In genomic region chr5:139199636-139199994, GRCm38 (mm10) we compare ENCODE assay signal across 8 mouse cellular contexts. TPM values are rescaled to one million over a fixed set of nuclear protein-coding genes. Genes with fewer than 3 reads are reported as not detected.
DNase-seq lines count a peak whose midpoint lies in the region; ATAC-seq lines count a peak whose summit lies in the region.

No protein-coding gene starts in this region.

- H3K36me3 ChIP-seq in kidney, embryonic 15.5 days, result no peaks in the 10 kb centered on the region
- 0 out of 2 replicates have a peak, but pooled peaks cover 4% of the 10 kb centered on the region for H3K36me3 ChIP-seq in intestine, embryonic 14.5 days (ENCODE audit: control insufficient read depth, insufficient read depth, low read length)
- no peaks in the 10 kb centered on the region for H3K36me3 ChIP-seq in neural tube, embryonic 12.5 days

- DNase-seq in kidney, adult 9 months, result no peak
- DNase-seq in intestine, embryonic 14.5 days (ENCODE audit: low spot score), result no peak
- no peak for DNase-seq in cerebellum, postnatal 25 days
- no peak for DNase-seq in adrenal gland, postnatal 25 days
- DNase-seq in spleen, postnatal 14 days (ENCODE audit: low spot score in 2 of 2), result no peak

- H3K4me3 ChIP-seq in kidney, embryonic 15.5 days (replicated peaks), result peak overlapping the region; percentile 89
- peak overlapping the region; percentile 63 for H3K4me3 ChIP-seq in brown adipose tissue, adult 24 weeks (ENCODE audit: insufficient read depth, low read depth, low read length)
- H3K4me3 ChIP-seq in intestine, embryonic 14.5 days (ENCODE audit: low read depth, low read length), result peak overlapping the region; percentile 88
- peak overlapping the region; percentile 93 for H3K4me3 ChIP-seq in neural tube, embryonic 12.5 days

- peak overlapping the region; percentile 93 for H3K27ac ChIP-seq in kidney, embryonic 15.5 days
- H3K27ac ChIP-seq in brown adipose tissue, adult 24 weeks (replicated peaks; ENCODE audit: low read depth, low read length), result peak overlapping the region; percentile 48
- H3K27ac ChIP-seq in intestine, embryonic 14.5 days (ENCODE audit: low read depth), result peak overlapping the region; percentile 80
- H3K27ac ChIP-seq in neural tube, embryonic 12.5 days, result no peak overlapping the region

- 43% methylated on average over 2 of the region's 2 CpGs for WGBS in kidney, embryonic 15.5 days
- WGBS in intestine, embryonic 14.5 days, result 43% methylated on average over 2 of the region's 2 CpGs
- 32% methylated on average over 2 of the region's 2 CpGs for WGBS in neural tube, embryonic 12.5 days

- H3K27me3 ChIP-seq in kidney, embryonic 15.5 days, result no peaks in the 10 kb centered on the region
- H3K27me3 ChIP-seq in intestine, embryonic 14.5 days (replicated peaks; ENCODE audit: control insufficient read depth, insufficient read depth, low read length), result no peaks in the 10 kb centered on the region
- no peaks in the 10 kb centered on the region for H3K27me3 ChIP-seq in neural tube, embryonic 12.5 days (replicated peaks)

- peak overlapping the region; percentile 95 for H3K4me2 ChIP-seq in kidney, embryonic 15.5 days
- H3K4me2 ChIP-seq in intestine, embryonic 14.5 days (ENCODE audit: low read length), result peak overlapping the region; percentile 66
- peak overlapping the region; percentile 83 for H3K4me2 ChIP-seq in neural tube, embryonic 12.5 days (replicated peaks)

- H3K9me3 ChIP-seq in kidney, embryonic 15.5 days (replicated peaks), result no peaks in the 10 kb centered on the region
- no peaks in the 10 kb centered on the region for H3K9me3 ChIP-seq in intestine, embryonic 14.5 days (ENCODE audit: control insufficient read depth, low read length)
- no peaks in the 10 kb centered on the region for H3K9me3 ChIP-seq in neural tube, embryonic 12.5 days

- peaks cover 21% of the 10 kb centered on the region for H3K4me1 ChIP-seq in kidney, embryonic 15.5 days
- peaks cover 21% of the 10 kb centered on the region for H3K4me1 ChIP-seq in brown adipose tissue, adult 24 weeks (ENCODE audit: control insufficient read depth, insufficient read depth, insufficient read length, low read length)
- H3K4me1 ChIP-seq in intestine, embryonic 14.5 days (replicated peaks; ENCODE audit: control insufficient read depth, insufficient read depth, low read length), result peaks cover 20% of the 10 kb centered on the region
- H3K4me1 ChIP-seq in neural tube, embryonic 12.5 days, result peaks cover 21% of the 10 kb centered on the region

- no peak for ATAC-seq in kidney, embryonic 15.5 days (replicated peaks; ENCODE audit: low FRiP score)
- no peak for ATAC-seq in intestine, embryonic 14.5 days (replicated peaks; ENCODE audit: low FRiP score, low TSS enrichment, low read depth)
- ATAC-seq in neural tube, embryonic 12.5 days (ENCODE audit: low FRiP score, low read depth), result no peak

- H3K9ac ChIP-seq in kidney, embryonic 15.5 days, result peak overlapping the region; percentile 80
- H3K9ac ChIP-seq in intestine, embryonic 14.5 days (ENCODE audit: low read length), result peak overlapping the region; percentile 50
- H3K9ac ChIP-seq in neural tube, embryonic 12.5 days, result peak overlapping the region; percentile 93

RNA-seq across cellular contexts. Expression of gene Sun1, which starts 0.8 kb away (rescaled TPM):
- polyA plus RNA-seq in kidney, embryonic 15.5 days (2015; fragmentation: Nextera tagmentation; extraction: Ambion mirVana), result 50.0 and 57.3 TPM in 2 replicates
- 19.0 and 20.1 TPM in 2 replicates for polyA plus RNA-seq in brown adipose tissue, adult 24 weeks (2012; ENCODE audit: insufficient read depth, insufficient read length, missing spikeins)
- 54.7 and 63.9 TPM in 2 replicates for polyA plus RNA-seq in intestine, embryonic 14.5 days (2014; fragmentation: Nextera tagmentation; extraction: Ambion mirVana)
- 47.5 and 50.1 TPM in 2 replicates for polyA plus RNA-seq in neural tube, embryonic 12.5 days (2016; fragmentation: Nextera tagmentation; extraction: Ambion mirVana)
- 87.9 and 109 TPM in 2 replicates for total RNA-seq in adrenal gland, postnatal 25 days (2021)

RNA-seq across cellular contexts. Expression of gene Dnaaf5, which starts 49.6 kb away (rescaled TPM):
- polyA plus RNA-seq in kidney, embryonic 15.5 days (2015; fragmentation: Nextera tagmentation; extraction: Ambion mirVana), result 8.7 and 10.4 TPM in 2 replicates
- polyA plus RNA-seq in brown adipose tissue, adult 24 weeks (2012; ENCODE audit: insufficient read depth, insufficient read length, missing spikeins), result 7.9 and 8.2 TPM in 2 replicates
- 7.4 and 7.9 TPM in 2 replicates for polyA plus RNA-seq in intestine, embryonic 14.5 days (2014; fragmentation: Nextera tagmentation; extraction: Ambion mirVana)
- 5.6 and 7.4 TPM in 2 replicates for polyA plus RNA-seq in neural tube, embryonic 12.5 days (2016; fragmentation: Nextera tagmentation; extraction: Ambion mirVana)
- total RNA-seq in adrenal gland, postnatal 25 days (2021), result 20.7 and 25.3 TPM in 2 replicates

RNA-seq across cellular contexts. Expression of gene Prkar1b, which starts 49.8 kb away (rescaled TPM):
- 21.2 and 22.7 TPM in 2 replicates for polyA plus RNA-seq in kidney, embryonic 15.5 days (2015; fragmentation: Nextera tagmentation; extraction: Ambion mirVana)
- 1.0 and 2.3 TPM in 2 replicates for polyA plus RNA-seq in brown adipose tissue, adult 24 weeks (2012; ENCODE audit: insufficient read depth, insufficient read length, missing spikeins)
- polyA plus RNA-seq in intestine, embryonic 14.5 days (2014; fragmentation: Nextera tagmentation; extraction: Ambion mirVana), result 25.6 and 26.7 TPM in 2 replicates
- 90.0 and 97.4 TPM in 2 replicates for polyA plus RNA-seq in neural tube, embryonic 12.5 days (2016; fragmentation: Nextera tagmentation; extraction: Ambion mirVana)
- 20.9 and 28.5 TPM in 2 replicates for total RNA-seq in adrenal gland, postnatal 25 days (2021)

RNA-seq across cellular contexts. Expression of gene Get4, which starts 52.5 kb away (rescaled TPM):
- 142 and 157 TPM in 2 replicates for polyA plus RNA-seq in kidney, embryonic 15.5 days (2015; fragmentation: Nextera tagmentation; extraction: Ambion mirVana)
- 36.7 and 41.1 TPM in 2 replicates for polyA plus RNA-seq in brown adipose tissue, adult 24 weeks (2012; ENCODE audit: insufficient read depth, insufficient read length, missing spikeins)
- polyA plus RNA-seq in intestine, embryonic 14.5 days (2014; fragmentation: Nextera tagmentation; extraction: Ambion mirVana), result 152 and 161 TPM in 2 replicates
- 129 and 132 TPM in 2 replicates for polyA plus RNA-seq in neural tube, embryonic 12.5 days (2016; fragmentation: Nextera tagmentation; extraction: Ambion mirVana)
- total RNA-seq in adrenal gland, postnatal 25 days (2021), result 75.7 and 104 TPM in 2 replicates
